Mouse (Mus musculus): ENCODE measurements around the gene Ccna2.
A peak's percentile ranks its signal among the peaks of the same experiment; 100 is the strongest.
"Not testable (repeated sequence)": the region's sequence is repeated elsewhere in the genome, so short reads cannot be mapped to it uniquely, and the experiment has no call there.

Ccna2 gene

GRCm38 (mm10) chr3:36571827-36572378 is at the start of gene Ccna2:
Gene Ccna2 (minus strand): TSS chr3:36572150.
- peak; percentile 94 for DNase-seq (ENCODE audit: low spot score)

DNA sequence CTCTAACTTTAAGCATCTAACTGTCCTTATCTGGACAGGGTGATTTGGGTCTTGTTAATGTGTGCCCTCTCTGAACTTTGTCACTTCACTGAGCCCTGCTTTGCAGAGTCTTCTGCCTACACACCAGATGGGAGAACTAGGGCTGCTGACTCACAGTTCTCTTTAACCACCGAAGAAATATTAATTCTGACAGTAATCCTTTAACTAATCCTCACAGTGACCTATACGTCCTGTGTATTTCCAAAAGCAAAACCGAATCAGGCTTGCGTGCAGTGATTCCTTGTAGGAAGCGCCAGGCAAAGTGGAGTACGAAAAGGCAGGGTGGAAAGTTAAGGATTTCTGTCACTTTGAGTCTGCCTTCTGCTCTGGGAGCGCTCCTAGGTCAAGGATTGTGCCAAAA is 46.2 kb upstream of the Ccna2 start:
- no peak for DNase-seq (ENCODE audit: low spot score)

DNA sequence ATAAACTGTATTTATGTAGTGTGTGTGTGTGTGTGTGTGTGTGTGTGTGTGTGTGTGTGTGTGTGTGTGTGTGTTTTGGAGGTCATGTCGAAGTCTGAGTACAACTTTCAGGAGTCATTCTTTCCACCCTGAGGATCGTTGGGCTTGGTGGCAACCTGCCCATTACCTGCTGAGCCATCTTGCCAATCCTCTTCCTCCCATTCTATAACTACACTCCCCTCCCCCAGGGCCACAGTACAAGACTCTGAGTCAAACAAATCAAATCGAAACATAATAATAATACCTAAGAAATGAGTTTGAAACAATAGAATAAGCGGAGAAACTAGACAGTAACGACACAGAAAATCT is 41.9 kb upstream of the Ccna2 start:
- DNase-seq (ENCODE audit: low spot score): no peak

DNA sequence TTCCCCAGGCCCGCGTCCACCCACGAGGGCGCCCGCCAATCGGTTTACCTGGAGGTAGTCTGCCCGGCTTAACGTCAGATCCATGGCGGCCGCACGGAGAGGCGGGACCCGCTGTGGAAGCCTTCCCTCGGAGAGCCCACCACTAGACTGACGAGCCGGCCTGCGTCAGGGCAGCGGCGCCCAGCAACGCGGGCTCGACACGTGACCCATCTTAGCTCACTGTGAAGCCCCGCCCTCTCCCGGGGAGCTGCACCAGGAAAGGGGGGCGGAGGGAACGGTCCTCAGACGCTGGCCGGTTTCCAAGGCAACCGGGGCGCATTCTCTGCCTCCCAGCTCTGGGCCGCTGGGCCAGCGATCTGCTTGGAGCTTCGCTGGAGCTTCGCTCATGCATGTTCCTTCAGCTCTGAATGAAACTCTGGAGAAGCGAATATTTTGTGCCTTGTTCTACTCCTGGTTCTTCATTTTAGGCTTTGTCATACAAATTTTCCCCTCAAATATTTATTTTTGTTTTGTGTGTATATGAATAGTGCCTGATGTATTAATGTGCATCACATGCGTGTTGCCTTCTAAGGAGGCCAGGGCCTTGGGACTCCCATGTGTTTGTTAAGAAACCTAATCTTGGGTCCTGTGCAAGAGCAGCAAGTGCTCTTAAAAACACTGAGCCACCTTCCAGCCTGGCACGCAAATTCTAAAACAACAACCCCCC is 41.4 kb upstream of the Ccna2 start, which contains the start of gene Bbs7:
Gene Bbs7, minus strand, starts transcription at position 276 of the 706 bp plus-strand sequence.
- DNase-seq (ENCODE audit: low spot score): peak; percentile 70

- no peak for DNase-seq (ENCODE audit: low spot score)
Measured at GRCm38 (mm10) chr3:36612687-36613086, 40.7 kb upstream of the Ccna2 start.

DNA sequence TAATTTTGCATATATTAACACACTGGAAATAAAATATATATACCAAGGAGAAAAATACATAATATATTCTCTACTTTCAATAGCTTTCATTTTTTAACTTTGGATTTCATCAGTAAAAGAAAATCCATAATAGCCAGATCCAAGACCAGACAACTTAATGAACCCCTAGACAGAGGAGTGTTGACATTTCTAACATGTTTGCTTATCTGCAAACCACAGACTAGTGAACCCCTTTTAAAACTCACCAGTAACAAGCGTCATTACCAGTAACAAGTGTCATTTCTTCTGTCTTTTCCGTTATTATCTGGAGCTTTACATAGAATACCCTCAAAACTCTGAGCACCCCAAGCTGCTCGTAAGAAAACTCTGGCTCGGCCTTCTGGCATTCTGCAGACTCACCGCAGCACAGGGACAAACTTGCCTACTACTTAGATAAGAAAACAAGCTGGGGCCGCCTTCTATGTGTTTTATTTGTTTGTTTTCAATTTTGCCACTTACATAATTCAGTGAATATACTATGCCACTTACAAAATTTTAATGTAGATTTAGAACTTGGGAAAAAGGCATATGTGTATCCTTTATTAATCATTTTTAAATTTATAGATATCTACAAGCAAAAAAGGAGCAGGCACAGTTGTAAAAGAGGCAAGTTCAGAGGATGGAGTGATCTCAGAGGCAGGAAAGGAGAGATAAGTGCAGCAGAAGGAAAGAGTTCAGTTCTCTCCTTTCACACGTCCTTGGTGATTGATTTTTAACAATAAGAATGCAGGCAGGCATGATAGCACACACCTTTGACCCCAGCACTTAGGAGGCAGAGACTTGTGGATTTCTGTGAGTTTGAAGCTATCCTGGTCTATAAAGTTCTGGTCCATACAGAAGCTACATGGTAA is 34.2 kb upstream of the Ccna2 start:
- DNase-seq (ENCODE audit: low spot score): no peak

DNA sequence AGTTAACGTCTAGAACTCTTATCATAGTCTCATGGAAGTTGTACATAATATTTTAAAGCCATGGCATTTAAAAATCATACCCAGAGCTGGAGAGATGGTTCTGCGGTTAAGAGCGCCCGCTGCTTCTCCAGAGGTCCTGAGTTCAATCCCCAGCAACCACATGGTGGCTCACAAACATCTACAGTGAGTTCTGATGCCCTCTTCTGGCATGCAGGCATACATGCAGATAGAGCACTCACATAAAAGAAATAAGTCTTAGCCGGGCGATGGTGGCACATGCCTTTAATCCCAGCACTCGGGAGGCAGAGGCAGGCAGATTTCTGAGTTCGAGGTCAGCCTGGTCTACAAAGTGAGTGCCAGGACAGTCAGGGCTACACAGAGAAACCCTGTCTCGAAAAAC is 27.8 kb upstream of the Ccna2 start:
- not testable (repeated sequence) for DNase-seq (ENCODE audit: low spot score)

DNA sequence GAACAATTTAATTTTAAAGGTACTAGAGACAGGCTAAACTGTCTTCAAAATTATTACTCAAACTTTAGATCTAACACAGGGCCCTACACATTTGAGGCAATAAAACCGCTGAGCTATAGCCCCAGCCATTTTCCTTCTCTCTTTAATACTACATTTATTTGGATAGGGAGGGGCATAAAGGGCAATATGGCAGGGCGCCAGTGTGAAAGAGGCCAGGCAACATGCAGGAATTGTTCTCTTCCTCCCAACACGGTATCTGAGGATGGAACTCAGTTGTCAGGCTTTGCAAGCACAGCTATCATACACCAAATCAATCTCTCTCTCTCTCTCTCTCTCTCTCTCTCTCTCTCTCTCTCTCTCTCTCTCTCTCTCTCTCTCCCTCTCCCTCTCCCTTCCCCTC is 26.9 kb upstream of the Ccna2 start:
- no peak for DNase-seq (ENCODE audit: low spot score)

DNA sequence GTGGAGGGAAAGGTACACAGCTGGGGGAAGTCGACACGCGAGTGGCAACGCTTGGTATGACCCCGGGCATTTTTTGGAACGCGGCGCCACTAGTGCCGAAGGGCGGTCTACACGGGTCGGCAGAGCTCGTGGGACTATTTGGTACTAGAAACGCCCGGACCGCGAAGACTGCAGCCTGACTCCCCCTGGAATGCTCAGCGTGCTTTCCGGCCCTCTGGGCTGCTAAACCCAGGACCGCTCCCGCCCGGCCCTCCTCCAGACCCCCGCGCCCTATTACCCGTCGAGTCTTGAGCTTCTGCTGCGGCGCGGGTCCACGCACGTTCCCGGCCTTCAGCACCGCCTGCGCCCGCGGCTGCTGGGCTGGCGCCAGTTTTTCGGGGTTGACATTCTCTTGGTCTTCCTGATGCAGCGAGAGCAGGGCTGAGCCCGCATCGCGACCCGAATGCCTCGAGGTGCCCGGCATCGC is 556 bp downstream of the Ccna2 start:
- peak; percentile 14 for DNase-seq (ENCODE audit: low spot score)

- no peak for DNase-seq (ENCODE audit: low spot score)
Measured at GRCm38 (mm10) chr3:36569836-36570235, 2.1 kb downstream of the Ccna2 start.

GRCm38 (mm10) chr3:36563666-36564065 is 8.3 kb downstream of the Ccna2 start:
- DNase-seq (ENCODE audit: low spot score): no peak

DNA sequence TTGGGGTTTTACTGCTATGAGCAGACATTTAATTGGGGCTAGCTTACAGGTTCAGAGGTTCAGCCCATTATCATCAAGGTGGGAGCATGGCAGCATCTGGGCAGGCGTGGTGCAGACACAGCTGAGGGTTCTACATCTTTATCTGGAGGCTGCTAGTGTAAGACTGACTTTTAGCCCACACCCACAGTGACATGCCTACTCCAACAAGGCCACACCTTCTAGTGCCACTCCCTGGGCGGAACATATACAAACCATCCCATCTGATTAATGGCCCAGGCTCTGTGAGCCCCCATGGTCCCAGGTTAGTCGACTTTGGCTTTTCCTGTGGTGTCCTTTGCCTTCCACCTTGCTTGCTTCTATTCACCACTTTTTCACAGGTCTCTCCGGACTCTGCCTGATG is 12.3 kb downstream of the Ccna2 start:
- DNase-seq (ENCODE audit: low spot score): no peak

DNA sequence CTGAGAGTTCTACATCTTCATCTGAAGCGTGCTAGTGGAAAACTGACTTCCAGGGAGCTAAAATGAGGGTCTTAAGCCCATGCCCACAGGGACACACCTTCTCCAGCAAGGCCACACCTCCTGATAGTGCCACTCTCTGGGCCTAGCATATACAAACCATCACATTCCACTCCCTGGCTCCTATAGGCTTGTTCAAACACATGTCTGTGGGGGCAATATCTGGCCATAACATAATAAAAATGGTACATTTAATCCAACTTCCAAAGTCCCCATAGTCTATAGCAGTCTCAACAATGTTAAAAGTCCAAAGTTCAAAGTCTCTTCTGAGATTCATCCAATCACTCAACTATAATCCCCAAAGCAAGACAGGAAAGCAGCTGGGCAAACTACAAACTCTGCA is 14.3 kb downstream of the Ccna2 start:
- no peak for DNase-seq (ENCODE audit: low spot score)

GRCm38 (mm10) chr3:36552406-36553047 is 19.4 kb downstream of the Ccna2 start, which contains the start of gene Exosc9:
Gene Exosc9 (plus strand): TSS chr3:36552606.
- DNase-seq (ENCODE audit: low spot score): peak; percentile 85

GRCm38 (mm10) chr3:36551851-36552384 is 20.0 kb downstream of the Ccna2 start:
- DNase-seq (ENCODE audit: low spot score): no peak

DNA sequence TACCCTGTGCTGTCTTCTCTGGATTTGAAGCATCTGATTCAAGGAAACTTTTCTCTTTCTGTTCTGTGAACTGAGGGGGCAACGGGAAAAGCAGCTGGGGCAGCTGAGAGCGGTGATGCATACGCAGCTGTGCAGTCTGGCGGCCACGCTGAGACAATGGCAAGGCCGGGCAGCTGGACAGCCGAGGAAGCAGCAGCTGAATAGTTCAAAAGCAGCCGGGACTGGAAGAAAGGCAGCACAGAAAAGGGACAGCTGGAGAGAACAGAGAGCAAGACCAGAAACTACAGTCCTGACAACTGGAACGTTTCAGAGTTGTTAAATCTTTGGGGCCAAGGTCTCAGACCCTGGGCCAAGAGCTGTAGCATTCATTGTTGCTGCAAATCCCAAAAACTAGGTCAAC is 20.6 kb downstream of the Ccna2 start:
- DNase-seq (ENCODE audit: low spot score): no peak

DNA sequence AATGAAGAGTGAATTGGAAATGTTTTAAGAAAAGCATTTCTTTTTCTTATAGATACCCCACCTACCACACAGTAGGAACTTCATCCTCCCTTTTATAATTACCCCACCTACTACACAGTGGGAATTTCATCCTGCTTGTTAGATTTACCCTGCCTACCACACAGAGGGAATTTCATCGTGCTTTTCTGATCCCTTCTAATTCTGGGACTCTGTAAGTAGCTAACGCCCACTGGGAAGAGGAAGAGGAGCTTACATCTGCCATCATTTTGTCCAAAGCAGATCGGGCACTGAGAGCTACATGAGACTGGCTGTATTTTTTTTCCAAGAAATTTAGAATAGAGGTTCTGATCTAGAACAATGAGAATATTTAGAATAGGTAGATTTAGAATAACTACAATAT is 27.0 kb downstream of the Ccna2 start:
- no peak for DNase-seq (ENCODE audit: low spot score)

- DNase-seq (ENCODE audit: low spot score): no peak
Measured at GRCm38 (mm10) chr3:36541399-36541798, 30.6 kb downstream of the Ccna2 start.

GRCm38 (mm10) chr3:36540756-36541155 is 31.2 kb downstream of the Ccna2 start:
- DNase-seq (ENCODE audit: low spot score): no peak

DNA sequence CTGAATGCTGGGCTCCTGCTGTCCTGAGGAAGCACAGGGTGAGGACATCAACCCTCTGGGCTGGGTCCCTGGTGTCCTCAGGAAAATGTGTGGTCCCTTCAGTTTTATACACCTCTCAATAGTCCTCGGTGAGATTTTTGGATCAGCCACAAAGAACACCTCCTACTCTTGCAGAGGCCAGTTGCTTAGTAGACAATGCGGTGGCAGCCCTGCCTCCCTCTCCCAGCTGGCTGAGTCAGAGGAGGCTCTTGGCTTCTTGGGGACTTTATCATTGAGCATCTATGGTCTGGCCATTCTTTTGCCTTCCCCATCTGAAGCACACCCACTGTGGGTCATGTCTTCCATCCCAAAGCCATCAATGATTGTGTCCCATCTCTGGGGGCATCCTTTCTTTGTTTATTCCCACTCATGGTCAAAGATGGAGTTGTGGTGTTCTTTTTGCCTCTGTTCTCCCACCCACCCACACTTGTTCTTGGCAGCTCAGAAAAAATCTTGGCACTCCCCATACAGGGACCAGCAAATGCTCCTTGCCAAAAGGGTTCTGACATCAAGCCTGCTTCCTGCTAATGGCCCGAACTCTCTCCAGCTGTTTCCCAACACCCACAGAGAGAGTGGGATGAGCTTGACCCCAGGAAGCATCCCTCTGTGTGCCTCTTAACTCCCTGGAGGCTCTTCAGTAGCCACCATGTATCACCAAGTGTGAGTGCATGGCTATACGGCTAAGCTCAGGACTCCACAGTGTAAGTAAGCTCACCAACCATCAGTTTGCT is 34.1 kb downstream of the Ccna2 start:
- no peak for DNase-seq (ENCODE audit: low spot score)

GRCm38 (mm10) chr3:36536041-36536440 is 35.9 kb downstream of the Ccna2 start:
- no peak for DNase-seq (ENCODE audit: low spot score)
